Comparison of ENCODE assay signal across 25 mouse cellular contexts in genomic region chr3:54659736-54660135, GRCm38 (mm10). TPM values are rescaled to one million over a fixed set of nuclear protein-coding genes. Genes with fewer than 3 reads are reported as not detected.
A peak's percentile ranks its signal among the peaks of the same experiment; 100 is the strongest.
DNase-seq lines count a peak whose midpoint lies in the region; ATAC-seq lines count a peak whose summit lies in the region.
"Had no signal": no experiment of that assay in that cellular context is flagged by ENCODE, and none has a peak within 500 bp of the region (broad histone marks: within the 10 kb centered on the region; RNA-seq: fewer than 3 reads in every experiment).

No protein-coding gene starts in this region.

- H3K9ac ChIP-seq in midbrain, embryonic 16.5 days (ENCODE audit: low read depth, low read length): no peak overlapping the region
- H3K9ac ChIP-seq: embryonic facial prominence, embryonic 12.5 days; forebrain, embryonic 12.5 days had no signal

- H3K27ac ChIP-seq in heart, embryonic 10.5 days: no peak overlapping the region
- no peak overlapping the region for H3K27ac ChIP-seq in midbrain, embryonic 16.5 days (ENCODE audit: low read length)
- H3K27ac ChIP-seq: embryonic facial prominence, embryonic 10.5 days; embryonic facial prominence, embryonic 12.5 days; forebrain, embryonic 10.5 days; forebrain, embryonic 12.5 days had no signal

- H3K4me2 ChIP-seq in midbrain, embryonic 16.5 days (ENCODE audit: low read length): no peak overlapping the region
- H3K4me2 ChIP-seq: embryonic facial prominence, embryonic 12.5 days; forebrain, embryonic 12.5 days had no signal

- H3K36me3 ChIP-seq in heart, embryonic 10.5 days: no peaks in the 10 kb centered on the region
- no peaks in the 10 kb centered on the region for H3K36me3 ChIP-seq in midbrain, embryonic 16.5 days (ENCODE audit: control insufficient read depth, insufficient read depth, low read length)
- H3K36me3 ChIP-seq: embryonic facial prominence, embryonic 10.5 days; embryonic facial prominence, embryonic 12.5 days; forebrain, embryonic 10.5 days; forebrain, embryonic 12.5 days had no signal

- H3K9me3 ChIP-seq in heart, embryonic 10.5 days: 0 out of 2 replicates have a peak, but pooled peaks cover 4% of the 10 kb centered on the region
- H3K9me3 ChIP-seq in midbrain, embryonic 16.5 days (replicated peaks; ENCODE audit: control insufficient read depth, low read length, poor library complexity, severe bottlenecking): peaks cover 5% of the 10 kb centered on the region; the same call in 1 of the 2 replicates
- H3K9me3 ChIP-seq: embryonic facial prominence, embryonic 10.5 days; forebrain, embryonic 10.5 days; forebrain, embryonic 12.5 days had no signal

- no peak overlapping the region for H3K4me3 ChIP-seq in heart, embryonic 10.5 days
- no peak overlapping the region for H3K4me3 ChIP-seq in midbrain, embryonic 16.5 days (ENCODE audit: low read depth, low read length)
- H3K4me3 ChIP-seq: embryonic facial prominence, embryonic 10.5 days; embryonic facial prominence, embryonic 12.5 days; forebrain, embryonic 10.5 days; forebrain, embryonic 12.5 days had no signal

- H3K27me3 ChIP-seq in heart, embryonic 10.5 days (ENCODE audit: insufficient read depth, poor library complexity, severe bottlenecking): no peaks in the 10 kb centered on the region
- H3K27me3 ChIP-seq in midbrain, embryonic 16.5 days (ENCODE audit: control insufficient read depth, insufficient read depth, low read depth, low read length): no peaks in the 10 kb centered on the region
- H3K27me3 ChIP-seq: embryonic facial prominence, embryonic 12.5 days; forebrain, embryonic 12.5 days had no signal

- intact Hi-C loops in heart, postnatal 36 days (cut with DNase I): no loop called here

- ATAC-seq in midbrain, embryonic 16.5 days: no peak
- no peak for ATAC-seq in megakaryocyte-erythroid progenitor cell, adult 5-6 weeks (replicated peaks; ENCODE audit: low FRiP score, low TSS enrichment, poor library complexity, severe bottlenecking)
- ATAC-seq: forebrain, embryonic 14.5 days; forebrain, embryonic 16.5 days had no signal

- WGBS in heart, embryonic 10.5 days: 87% methylated on average over 2 of the region's 2 CpGs
- 90% methylated on average over 2 of the region's 2 CpGs for WGBS in midbrain, embryonic 16.5 days

- peak; percentile 39 for DNase-seq in heart, embryonic 10.5 days (ENCODE audit: low spot score)
- DNase-seq in heart, postnatal 36 days: no peak
- DNase-seq in adipocyte (ENCODE audit: low spot score): peak; percentile 12
- peak; percentile 54 for DNase-seq in fat pad, adult 2 months (ENCODE audit: extremely low read depth, low read depth, low spot score)
- DNase-seq: adrenal gland, adult 8-10 months; adrenal gland, postnatal 14 days; adrenal gland, postnatal 36 days; cerebellum, adult 11-12 months; cerebellum, adult 2 months; cerebellum, adult 9-10 months; cerebellum, postnatal 10 days; cerebellum, postnatal 25 days had no signal

- H3K4me1 ChIP-seq in heart, embryonic 10.5 days: no peaks in the 10 kb centered on the region
- no peaks in the 10 kb centered on the region for H3K4me1 ChIP-seq in midbrain, embryonic 16.5 days (ENCODE audit: control insufficient read depth, insufficient read depth, low read length)
- H3K4me1 ChIP-seq: embryonic facial prominence, embryonic 12.5 days; forebrain, embryonic 10.5 days; forebrain, embryonic 12.5 days had no signal

RNA-seq across cellular contexts. Expression of gene Supt20, which starts 32.9 kb away (rescaled TPM):
- polyA plus RNA-seq in heart, embryonic 10.5 days (2016; fragmentation: Nextera tagmentation; extraction: Ambion mirVana): 77.3 and 91.8 TPM in 2 replicates
- total RNA-seq in heart, postnatal 36 days (2021): 10 to 100 TPM; 19.9 to 20.6 TPM
- polyA plus RNA-seq in midbrain, embryonic 16.5 days (2015; fragmentation: Nextera tagmentation; extraction: Ambion mirVana): 89.9 and 97.6 TPM in 2 replicates
- 107 and 111 TPM in 2 replicates for total RNA-seq in megakaryocyte-erythroid progenitor cell, adult 5-6 weeks (2014; fragmentation: Nextera tagmentation)
- total RNA-seq in megakaryocyte-erythroid progenitor cell, adult 5-6 weeks (2017): 53.4 and 83.3 TPM in 2 replicates

RNA-seq across cellular contexts. Expression of gene Gm21958, which starts 54.4 kb away (rescaled TPM):
- polyA plus RNA-seq in heart, embryonic 10.5 days (2016; fragmentation: Nextera tagmentation; extraction: Ambion mirVana): 0.63 TPM in 1 of 2 replicates, not detected in the other
- not detected for total RNA-seq in heart, postnatal 36 days (2021)
- 1.3 TPM in 1 of 2 replicates, not detected in the other for polyA plus RNA-seq in midbrain, embryonic 16.5 days (2015; fragmentation: Nextera tagmentation; extraction: Ambion mirVana)
- total RNA-seq in megakaryocyte-erythroid progenitor cell, adult 5-6 weeks (2014; fragmentation: Nextera tagmentation): not detected in 2 replicates
- not detected in 2 replicates for total RNA-seq in megakaryocyte-erythroid progenitor cell, adult 5-6 weeks (2017)
- total RNA-seq: adrenal gland, adult 18-20 months; adrenal gland, adult 8-10 months; adrenal gland, postnatal 14 days; adrenal gland, postnatal 36 days; ES-E14; MEL had no signal
- polyA plus RNA-seq: C2C12; cerebellum, adult 2 months; cortical plate, adult 2 months; embryonic facial prominence, embryonic 10.5 days; forebrain, embryonic 14.5 days; forebrain, embryonic 16.5 days had no signal

Comparison
In these comparisons a context has a peak if more than half of its experiments do, and no peak if none do; other contexts are left out.
1. DNase-seq: peak in heart, embryonic 10.5 days (single experiment), adipocyte (single experiment) and fat pad, adult 2 months (single experiment); none in heart, postnatal 36 days (0 of 2).